Mouse (Mus musculus) hindbrain, embryonic 16.5 days (tissue): ENCODE results near the gene Olfr1014. TPM values are rescaled to one million over a fixed set of nuclear protein-coding genes. Genes with fewer than 3 reads are reported as not detected.

Source experiments
- ATAC-seq: fragments of 200-750 bp; cut with Nextera tagmentation; 2 replicates; pipeline ENCODE4 v1.8.0; 2017; ENCODE audit warnings: moderate TSS enrichment, moderate library complexity
- H3K27ac ChIP-seq: fragments of 300-500 bp; sonication (generic); 2 replicates; pipeline ENCODE4 v1.5.1; 2014; ENCODE audit warnings: low read depth, mild to moderate bottlenecking, control low read depth, low read length, moderate library complexity
- H3K27me3 ChIP-seq: fragments of 300-500 bp; sonication (generic); replicated peaks from 2 replicates; pipeline ENCODE4 v1.6.1; 2014; ENCODE audit warnings: low read length; ENCODE audit not compliant: control insufficient read depth, insufficient read depth
- H3K36me3 ChIP-seq: fragments of 300-500 bp; sonication (generic); 2 replicates; pipeline ENCODE4 v1.6.1; 2014; ENCODE audit warnings: mild to moderate bottlenecking, low read length, moderate library complexity, mixed read lengths; ENCODE audit not compliant: control insufficient read depth, insufficient read depth
- H3K4me1 ChIP-seq: fragments of 300-500 bp; sonication (generic); 2 replicates; pipeline ENCODE4 v1.6.1; 2014; ENCODE audit warnings: low read depth, low read length; ENCODE audit not compliant: control insufficient read depth, insufficient read depth
- H3K4me2 ChIP-seq: fragments of 300-500 bp; sonication (generic); 2 replicates; pipeline ENCODE4 v1.6.1; 2014; ENCODE audit warnings: mild to moderate bottlenecking, low read length, control low read depth, moderate library complexity
- H3K4me3 ChIP-seq: fragments of 300-500 bp; sonication (generic); 2 replicates; pipeline ENCODE4 v1.5.1; 2014; ENCODE audit warnings: mild to moderate bottlenecking, low read length, control low read depth, moderate library complexity
- H3K9ac ChIP-seq: fragments of 300-500 bp; sonication (generic); 2 replicates; pipeline ENCODE4 v1.6.1; 2014; ENCODE audit warnings: low read depth, mild to moderate bottlenecking, control low read depth, low read length, moderate library complexity
- H3K9me3 ChIP-seq: fragments of 300-500 bp; sonication (generic); 2 replicates; pipeline ENCODE4 v1.6.1; 2014; ENCODE audit warnings: mild to moderate bottlenecking, low read length, moderate library complexity; ENCODE audit not compliant: control insufficient read depth
- WGBS: fragments of 180-500 bp; shearing (Covaris S2); extraction: QIAGEN DNeasy Blood & Tissue Kit; methylation state at CpG from one replicate; pipeline ENCODE4 v1.1.7; 2014; 5-methylcytosine and 5-hydroxymethylcytosine counted together
- polyA plus RNA-seq: library from polyadenylated mRNA; unstranded; fragments of >200 nt; fragmentation: Nextera tagmentation; extraction: Ambion mirVana; gene quantifications from 2 replicates; pipeline ENCODE4 v1.2.1, GENCODE M21; 2015

Olfr1014 gene
- polyA plus RNA-seq = not detected in 2 replicates

DNA sequence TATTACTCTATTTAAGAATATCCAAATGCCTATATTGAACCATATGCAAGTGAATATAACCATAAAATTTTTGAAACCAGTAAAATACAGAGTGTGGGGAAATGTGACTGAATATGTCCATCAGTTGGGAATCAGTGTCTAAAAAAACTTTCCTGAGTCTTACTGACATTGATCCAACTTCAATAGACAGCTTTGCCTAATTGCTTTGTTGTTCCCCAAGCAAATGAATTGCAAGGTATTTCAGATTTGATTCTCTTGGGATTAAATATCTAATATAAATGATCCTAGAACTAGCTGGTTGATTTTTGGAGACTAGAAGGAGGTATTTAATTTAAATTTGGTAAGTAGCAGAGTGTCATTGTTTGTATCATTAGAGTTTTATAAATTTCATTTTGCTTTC is at the start of gene Olfr1014:
Gene Olfr1014, plus strand, starts transcription at position 301 of the 400 bp plus-strand sequence.
- H3K4me1 ChIP-seq = no peaks in the 10 kb centered on the region
- H3K4me2 ChIP-seq = no peak within 1 kb of the TSS
- no peak within 1 kb of the TSS for H3K4me3 ChIP-seq
- H3K36me3 ChIP-seq = no peaks in the 10 kb centered on the region
- ATAC-seq = no peak
- H3K9ac ChIP-seq = no peak within 1 kb of the TSS
- no peaks in the 10 kb centered on the region for H3K27me3 ChIP-seq
- H3K9me3 ChIP-seq = no peaks in the 10 kb centered on the region
- H3K27ac ChIP-seq = no peak within 1 kb of the TSS

DNA sequence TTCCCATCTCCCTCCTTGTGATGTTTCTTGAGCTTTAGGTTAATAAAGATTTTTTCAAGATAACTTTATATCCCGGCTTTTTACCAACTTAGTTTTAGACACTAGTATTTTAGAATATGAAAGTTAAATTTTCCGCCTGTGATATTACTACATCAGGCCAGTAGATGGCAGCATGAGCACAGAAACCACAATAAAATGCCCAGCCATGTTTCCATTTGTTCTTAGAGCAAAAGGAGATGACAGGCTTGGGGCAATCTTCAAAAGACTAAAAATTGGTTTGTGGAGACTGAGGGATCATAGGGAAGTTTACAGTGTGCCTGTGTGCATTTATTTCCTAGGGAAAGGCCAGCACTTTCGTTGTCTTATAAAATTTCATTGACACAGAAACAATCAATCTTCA is 46.7 kb upstream of the Olfr1014 start:
- no peak overlapping the region for H3K27ac ChIP-seq
- ATAC-seq = peak; percentile 69
- no peak overlapping the region for H3K9ac ChIP-seq
- no peaks in the 10 kb centered on the region for H3K36me3 ChIP-seq
- no peaks in the 10 kb centered on the region for H3K9me3 ChIP-seq
- 12% methylated on average over 3 of the region's 3 CpGs for WGBS
- H3K4me1 ChIP-seq = no peaks in the 10 kb centered on the region
- H3K27me3 ChIP-seq = no peaks in the 10 kb centered on the region
- no peak overlapping the region for H3K4me3 ChIP-seq
- no peak overlapping the region for H3K4me2 ChIP-seq

DNA sequence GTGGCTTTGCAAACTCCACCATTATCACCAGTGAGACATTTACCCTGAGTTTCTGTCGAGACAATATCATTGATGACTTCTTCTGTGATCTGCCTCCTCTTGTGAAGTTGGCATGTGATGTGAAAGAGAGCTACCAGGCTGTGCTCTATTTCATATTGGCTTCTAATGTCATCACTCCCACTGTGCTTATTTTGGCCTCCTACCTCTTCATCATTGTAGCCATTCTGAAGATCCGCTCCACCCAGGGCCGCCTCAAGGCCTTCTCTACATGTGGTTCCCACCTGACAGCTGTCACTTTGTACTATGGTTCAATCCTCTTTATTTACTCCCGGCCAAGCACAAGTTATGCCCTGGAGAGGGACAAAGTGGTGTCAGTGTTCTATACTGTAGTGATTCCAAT is 18.7 kb upstream of the Olfr1014 start:
- Histone ChIP-seq H3K9me3 (no peaks in the 10 kb centered on the region), H3K4me3 (no peak overlapping the region), H3K27ac (no peak overlapping the region), H3K27me3 (no peaks in the 10 kb centered on the region), H3K4me2 (no peak overlapping the region), H3K9ac (no peak overlapping the region), H3K4me1 (no peaks in the 10 kb centered on the region), H3K36me3 (no peaks in the 10 kb centered on the region)
- ATAC-seq = no peak; the same call in 1 of the 2 replicates
- WGBS = 73% methylated on average over 4 of the region's 4 CpGs

DNA sequence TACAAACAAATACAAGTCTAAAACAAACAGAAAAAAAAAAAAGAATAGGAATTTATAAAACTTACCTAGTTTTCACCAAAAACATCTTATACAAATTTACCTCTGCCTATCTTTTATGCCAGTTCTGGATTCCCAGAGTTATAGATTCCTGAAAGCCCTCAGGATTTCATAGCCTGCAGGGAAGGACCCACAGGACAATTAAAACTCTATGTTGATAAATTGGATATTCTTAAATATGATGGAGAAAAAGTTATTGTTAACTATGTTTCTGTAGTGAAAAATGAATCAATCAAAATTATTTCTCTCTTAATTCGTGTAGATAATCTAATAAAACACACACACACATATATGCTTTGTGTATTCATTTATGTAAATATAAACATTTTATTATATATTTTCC is 9.8 kb upstream of the Olfr1014 start, which contains the start of gene Olfr1012:
Gene Olfr1012, minus strand, starts transcription at position 101 of the 400 bp plus-strand sequence.
- no peaks in the 10 kb centered on the region for H3K27me3 ChIP-seq
- ATAC-seq = no peak
- H3K27ac ChIP-seq = no peak within 1 kb of the TSS
- no peak within 1 kb of the TSS for H3K4me2 ChIP-seq
- no peaks in the 10 kb centered on the region for H3K4me1 ChIP-seq
- WGBS = 73% methylated on average over 1 of the region's 1 CpGs
- no peaks in the 10 kb centered on the region for H3K36me3 ChIP-seq
- no peak within 1 kb of the TSS for H3K9ac ChIP-seq
- H3K4me3 ChIP-seq = no peak within 1 kb of the TSS
- no peaks in the 10 kb centered on the region for H3K9me3 ChIP-seq

DNA sequence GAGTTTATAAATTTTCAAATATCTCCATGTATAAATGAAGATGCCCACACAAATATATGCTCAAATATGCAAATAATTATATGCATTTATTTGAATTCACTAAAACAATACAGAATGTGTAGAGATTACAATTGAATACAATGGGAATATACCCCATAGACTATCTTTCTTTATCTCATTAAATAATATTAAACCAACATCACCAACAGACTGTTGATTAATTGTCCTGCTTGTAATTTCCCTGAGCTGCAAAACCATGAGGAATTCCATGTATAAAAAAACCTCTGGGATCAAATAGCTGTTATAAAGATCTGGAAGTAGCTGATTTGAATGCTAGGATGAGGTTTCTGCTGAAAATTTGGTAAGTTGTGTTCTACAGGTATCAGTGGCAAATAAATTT is 5.7 kb upstream of the Olfr1014 start, which contains the start of gene Olfr1013:
Gene Olfr1013, plus strand, starts transcription at position 301 of the 400 bp plus-strand sequence.
- no peaks in the 10 kb centered on the region for H3K9me3 ChIP-seq

DNA sequence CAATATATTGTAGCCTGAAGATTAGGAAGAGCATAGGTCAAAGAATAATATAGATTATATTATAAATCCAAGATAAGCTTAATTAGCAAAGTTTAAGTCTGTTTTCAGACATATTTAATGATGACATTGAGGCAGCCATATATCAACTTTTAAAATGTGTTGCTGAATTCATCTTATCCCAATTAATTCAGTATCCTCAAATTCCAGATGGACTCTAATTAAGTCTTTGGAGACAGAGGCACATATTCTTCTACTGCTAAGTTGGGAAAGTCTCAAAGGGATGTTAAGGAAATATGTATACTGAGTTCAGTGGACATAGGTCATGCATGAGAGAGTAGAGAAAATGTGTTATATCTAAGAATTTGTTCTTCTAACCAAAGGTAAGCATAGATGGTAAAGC is 9.2 kb downstream of the Olfr1014 start, which contains the start of gene Olfr1015:
Gene Olfr1015, plus strand, starts transcription at position 301 of the 400 bp plus-strand sequence.
- ATAC-seq = no peak
- H3K4me2 ChIP-seq = no peak within 1 kb of the TSS
- H3K27me3 ChIP-seq = no peaks in the 10 kb centered on the region

More for the DNA sequence above, 5.7 kb upstream of the Olfr1014 start, which contains the start of gene Olfr1013:
- Histone ChIP-seq H3K4me1 (no peaks in the 10 kb centered on the region), H3K27ac (no peak within 1 kb of the TSS), H3K4me3 (no peak within 1 kb of the TSS), H3K27me3 (no peaks in the 10 kb centered on the region), H3K36me3 (no peaks in the 10 kb centered on the region), H3K4me2 (no peak within 1 kb of the TSS), H3K9ac (no peak within 1 kb of the TSS)
- ATAC-seq = no peak

DNA sequence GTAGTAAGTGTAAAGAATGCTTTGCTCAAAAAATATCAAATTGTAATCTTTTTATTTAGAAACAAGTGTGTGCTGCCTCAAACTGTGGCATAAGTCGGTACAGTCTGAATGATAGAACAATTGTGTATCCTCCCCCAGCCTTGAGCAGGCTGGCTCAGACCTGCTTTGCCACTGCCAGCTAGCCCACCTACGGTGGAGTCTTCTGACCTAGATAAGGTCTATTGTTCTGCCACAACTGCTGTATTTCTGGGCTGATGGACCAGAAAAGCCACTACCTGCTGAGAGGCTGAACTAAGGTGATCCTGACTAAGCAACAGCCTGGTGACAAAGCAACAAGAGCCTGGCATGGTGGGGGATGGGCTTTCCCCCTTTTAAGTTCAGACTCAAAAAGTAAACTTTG is 19.8 kb downstream of the Olfr1014 start:
- H3K27ac ChIP-seq = no peak overlapping the region
- WGBS = 20% methylated on average over 2 of the region's 2 CpGs

More for the DNA sequence above, 9.2 kb downstream of the Olfr1014 start, which contains the start of gene Olfr1015:
- Histone ChIP-seq H3K9ac (no peak within 1 kb of the TSS), H3K27ac (no peak within 1 kb of the TSS), H3K36me3 (no peaks in the 10 kb centered on the region), H3K4me1 (no peaks in the 10 kb centered on the region), H3K9me3 (no peaks in the 10 kb centered on the region), H3K4me3 (no peak within 1 kb of the TSS)

DNA sequence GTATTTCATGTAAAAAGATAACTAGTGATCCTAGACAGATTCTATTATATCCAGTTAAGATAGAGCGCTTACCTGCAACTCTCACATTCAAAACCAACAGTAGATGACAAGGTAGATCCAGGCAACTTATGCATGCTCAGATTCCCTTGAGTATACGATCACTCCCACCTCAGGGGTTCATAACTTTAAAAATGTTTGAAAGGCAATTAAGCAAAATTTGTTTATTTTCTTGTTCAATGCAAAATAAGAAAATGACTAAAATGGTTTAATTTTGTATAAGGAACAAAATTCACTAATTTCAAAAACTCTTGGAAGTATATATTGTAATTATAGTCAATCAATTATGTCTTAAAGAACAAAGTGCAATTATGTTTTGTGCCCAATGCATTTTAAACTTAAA is 29.9 kb downstream of the Olfr1014 start, which contains the start of gene Olfr1016:
Gene Olfr1016, minus strand, starts transcription at position 101 of the 400 bp plus-strand sequence.
- Histone ChIP-seq H3K27me3 (no peaks in the 10 kb centered on the region), H3K4me3 (no peak within 1 kb of the TSS), H3K9ac (no peak within 1 kb of the TSS), H3K4me2 (no peak within 1 kb of the TSS), H3K27ac (no peak within 1 kb of the TSS), H3K36me3 (no peaks in the 10 kb centered on the region), H3K4me1 (no peaks in the 10 kb centered on the region), H3K9me3 (no peaks in the 10 kb centered on the region)
- WGBS = 92% methylated on average over 2 of the region's 2 CpGs
- ATAC-seq = no peak

More for the DNA sequence above, 19.8 kb downstream of the Olfr1014 start:
- ATAC-seq = no peak
- Histone ChIP-seq H3K9me3 (no peaks in the 10 kb centered on the region), H3K4me1 (no peaks in the 10 kb centered on the region), H3K36me3 (no peaks in the 10 kb centered on the region), H3K9ac (no peak overlapping the region), H3K4me3 (no peak overlapping the region), H3K27me3 (no peaks in the 10 kb centered on the region), H3K4me2 (no peak overlapping the region)

DNA sequence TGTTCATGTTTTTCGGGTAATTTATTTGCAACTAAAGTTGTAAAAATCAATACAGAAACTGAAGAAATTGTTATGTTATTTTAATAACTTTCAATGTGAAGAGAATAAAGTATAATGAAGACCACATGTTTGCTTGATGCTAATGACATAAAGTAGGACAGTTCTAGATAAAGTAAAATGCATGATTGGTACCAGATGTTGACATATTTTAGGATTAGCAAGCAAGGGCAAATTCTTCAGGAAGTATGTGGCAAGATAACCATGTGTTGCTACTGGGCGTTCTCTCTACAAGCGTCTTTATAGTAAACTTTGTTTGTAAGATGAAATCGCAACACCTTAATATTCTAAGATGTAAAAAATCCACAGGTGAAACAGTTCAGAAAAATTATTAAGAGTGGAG is 32.0 kb downstream of the Olfr1014 start:
- no peaks in the 10 kb centered on the region for H3K4me1 ChIP-seq
- no peak overlapping the region for H3K27ac ChIP-seq
- H3K9ac ChIP-seq = no peak overlapping the region
- no peak for ATAC-seq
- 90% methylated on average over 4 of the region's 4 CpGs for WGBS
- H3K36me3 ChIP-seq = no peaks in the 10 kb centered on the region
- H3K9me3 ChIP-seq = no peaks in the 10 kb centered on the region
- no peaks in the 10 kb centered on the region for H3K27me3 ChIP-seq
- no peak overlapping the region for H3K4me3 ChIP-seq
- no peak overlapping the region for H3K4me2 ChIP-seq

DNA sequence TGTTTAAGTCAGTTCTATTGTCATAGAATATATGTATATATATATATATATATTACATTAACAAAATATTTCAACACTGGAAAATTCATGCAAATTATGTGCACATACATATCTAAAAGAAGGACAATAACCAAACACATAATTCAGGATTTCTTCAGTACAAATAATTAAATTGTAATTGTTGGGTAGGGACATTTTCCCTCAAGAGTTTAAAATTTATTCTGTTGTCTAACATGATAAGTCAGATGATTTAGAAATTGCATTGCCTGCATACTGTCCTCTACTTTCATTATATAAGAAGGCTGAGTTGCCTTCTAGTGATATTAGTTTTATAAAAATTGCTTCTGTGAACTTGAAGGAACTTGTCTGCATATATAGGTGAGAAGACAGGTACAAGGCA is 45.7 kb downstream of the Olfr1014 start, which contains the start of gene Olfr1018:
Gene Olfr1018, plus strand, starts transcription at position 301 of the 400 bp plus-strand sequence.
- H3K36me3 ChIP-seq = no peaks in the 10 kb centered on the region
- no peak within 1 kb of the TSS for H3K27ac ChIP-seq
- no peak within 1 kb of the TSS for H3K9ac ChIP-seq
- no peak within 1 kb of the TSS for H3K4me3 ChIP-seq
- no peak for ATAC-seq
- no peaks in the 10 kb centered on the region for H3K4me1 ChIP-seq
- H3K9me3 ChIP-seq = no peaks in the 10 kb centered on the region
- no peaks in the 10 kb centered on the region for H3K27me3 ChIP-seq
- no peak within 1 kb of the TSS for H3K4me2 ChIP-seq
